ENCODE assay signal across 8 mouse cellular contexts in the genomic region with DNA sequence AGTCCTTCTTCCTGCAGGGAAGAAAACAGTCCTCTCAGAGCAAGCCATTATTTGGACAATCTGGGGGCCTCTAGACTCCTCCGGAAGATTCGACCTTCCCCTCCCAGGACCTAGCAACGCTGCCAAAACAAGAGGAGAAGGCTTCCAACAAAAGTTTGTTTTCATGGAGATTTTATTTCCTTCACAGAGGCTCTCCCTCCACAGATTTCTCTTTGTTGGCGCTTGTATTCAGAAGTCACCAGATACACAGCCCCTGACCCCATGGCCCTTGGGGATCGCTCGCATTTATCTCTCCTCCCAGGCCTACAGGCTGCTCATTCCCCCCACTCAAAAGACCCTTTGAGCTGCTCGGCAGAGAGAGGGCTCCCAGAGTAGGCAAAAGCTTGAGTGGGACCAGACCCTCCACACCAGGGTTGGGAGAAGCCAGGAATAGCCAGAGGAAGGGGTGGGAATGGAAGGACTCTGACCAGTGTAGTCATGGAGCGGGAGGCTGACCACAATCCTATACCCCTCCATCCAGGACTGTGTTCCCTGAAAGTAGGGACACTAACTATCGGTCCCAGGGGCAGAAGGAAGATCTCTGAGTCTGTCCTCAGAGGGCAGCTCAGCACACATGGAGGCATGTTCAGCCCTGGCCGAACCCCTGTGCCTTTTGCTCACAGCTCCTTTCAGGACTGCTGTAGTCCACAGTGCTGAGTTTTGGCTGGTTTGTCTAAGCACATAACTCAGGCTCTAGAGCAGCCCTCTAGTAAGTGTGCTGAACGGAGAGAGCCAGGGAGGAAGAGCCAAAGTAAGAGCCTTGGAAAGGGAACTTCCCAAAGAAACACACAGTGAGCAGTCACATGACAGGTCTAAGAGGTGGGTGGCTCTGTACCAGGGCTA. TPM values are rescaled to one million over a fixed set of nuclear protein-coding genes. Genes with fewer than 3 reads are reported as not detected.
DNase-seq lines count a peak whose midpoint lies in the region; ATAC-seq and TF ChIP-seq lines count a peak whose summit lies in the region.
"Had no signal": no experiment of that assay in that cellular context is flagged by ENCODE, and none has a peak within 500 bp of the region (broad histone marks: within the 10 kb centered on the region; RNA-seq: fewer than 3 reads in every experiment).

No protein-coding gene starts in this region.

- TF ChIP-seq CTCF in stomach, postnatal 0 days (IDR thresholded peaks at IDR 0.05; ENCODE audit: low read depth): no peak

- peak overlapping the region; percentile 63 for H3K27ac ChIP-seq in lung, embryonic 16.5 days (ENCODE audit: low read length)
- peak overlapping the region; percentile 83 for H3K27ac ChIP-seq in intestine, embryonic 16.5 days (ENCODE audit: low read length)
- H3K27ac ChIP-seq in stomach, postnatal 0 days (replicated peaks): peak overlapping the region; percentile 81

- WGBS in lung, embryonic 16.5 days: 38% methylated on average over 11 of the region's 11 CpGs
- 46% methylated on average over 11 of the region's 11 CpGs for WGBS in intestine, embryonic 16.5 days
- 32% methylated on average over 11 of the region's 11 CpGs for WGBS in stomach, postnatal 0 days

- intact Hi-C loops in gastrocnemius, postnatal 14 days (cut with DNase I; ENCODE audit: low total_unique reads): no loop called here

- H3K4me1 ChIP-seq in lung, embryonic 16.5 days (replicated peaks; ENCODE audit: control insufficient read depth, insufficient read depth, low read length): peaks cover 10% of the 10 kb centered on the region; the same call in 1 of the 2 replicates
- peaks cover 11% of the 10 kb centered on the region; the same call in 1 of the 2 replicates for H3K4me1 ChIP-seq in intestine, embryonic 16.5 days (ENCODE audit: control insufficient read depth, insufficient read depth, low read length)
- no peaks in the 10 kb centered on the region for H3K4me1 ChIP-seq in stomach, postnatal 0 days (replicated peaks; ENCODE audit: control insufficient read depth, insufficient read depth)

- H3K4me2 ChIP-seq in lung, embryonic 16.5 days (ENCODE audit: low read depth, low read length): no peak overlapping the region
- H3K4me2 ChIP-seq in intestine, embryonic 16.5 days (ENCODE audit: low read depth, low read length): no peak overlapping the region
- H3K4me2 ChIP-seq in stomach, postnatal 0 days (replicated peaks; ENCODE audit: low read depth): no peak overlapping the region

- no peaks in the 10 kb centered on the region for H3K36me3 ChIP-seq in lung, embryonic 16.5 days (ENCODE audit: control insufficient read depth, insufficient read depth, low read length)
- H3K36me3 ChIP-seq in intestine, embryonic 16.5 days (ENCODE audit: control insufficient read depth, insufficient read depth, low read length): no peaks in the 10 kb centered on the region
- no peaks in the 10 kb centered on the region for H3K36me3 ChIP-seq in stomach, postnatal 0 days (ENCODE audit: control insufficient read depth, insufficient read depth, low read length)

- H3K9me3 ChIP-seq in lung, embryonic 16.5 days (ENCODE audit: control insufficient read depth, low read length): no peaks in the 10 kb centered on the region
- H3K9me3 ChIP-seq in intestine, embryonic 16.5 days (ENCODE audit: control insufficient read depth, low read length): no peaks in the 10 kb centered on the region
- H3K9me3 ChIP-seq in stomach, postnatal 0 days (ENCODE audit: control insufficient read depth, low read length): no peaks in the 10 kb centered on the region

- ATAC-seq in lung, embryonic 16.5 days (ENCODE audit: low read depth): peak; percentile 57
- ATAC-seq in intestine, embryonic 16.5 days: peak; percentile 67
- ATAC-seq in stomach, postnatal 0 days (ENCODE audit: low FRiP score, low TSS enrichment): peak; percentile 79

- H3K27me3 ChIP-seq in lung, embryonic 16.5 days (ENCODE audit: control insufficient read depth, insufficient read depth, low read depth, low read length): no peaks in the 10 kb centered on the region
- H3K27me3 ChIP-seq in intestine, embryonic 16.5 days (replicated peaks; ENCODE audit: control insufficient read depth, insufficient read depth, low read length): no peaks in the 10 kb centered on the region
- no peaks in the 10 kb centered on the region for H3K27me3 ChIP-seq in stomach, postnatal 0 days (ENCODE audit: control insufficient read depth, insufficient read depth, low read length)

- no peak overlapping the region for H3K9ac ChIP-seq in lung, embryonic 16.5 days (ENCODE audit: low read length)
- H3K9ac ChIP-seq in intestine, embryonic 16.5 days (ENCODE audit: low read depth, low read length): peak overlapping the region; percentile 4; the same call in 1 of the 2 replicates
- no peak overlapping the region for H3K9ac ChIP-seq in stomach, postnatal 0 days (ENCODE audit: low read length)

- no peak for TF ChIP-seq EP300 in stomach, postnatal 0 days (optimal IDR thresholded peaks at IDR 0.05)

- no peak for DNase-seq in lung, postnatal 25 days (ENCODE audit: low spot score)
- DNase-seq in gastrocnemius, postnatal 14 days: peak; percentile 27
- no peak for DNase-seq in stomach, postnatal 0 days (ENCODE audit: low spot score)
- DNase-seq in layer of hippocampus, postnatal 14 days (ENCODE audit: low spot score in 2 of 2): no peak
- no peak for DNase-seq in retina, embryonic 14.5 days (ENCODE audit: low spot score)

- H3K4me3 ChIP-seq in lung, embryonic 16.5 days (ENCODE audit: low read length): no peak overlapping the region
- no peak overlapping the region for H3K4me3 ChIP-seq in intestine, embryonic 16.5 days (ENCODE audit: low read length)
- no peak overlapping the region for H3K4me3 ChIP-seq in stomach, postnatal 0 days (ENCODE audit: low read depth, low read length)

RNA-seq across cellular contexts. Expression of gene Pknox2, which starts 45.9 kb away (rescaled TPM):
- polyA plus RNA-seq in lung, embryonic 16.5 days (2015; fragmentation: Nextera tagmentation; extraction: Ambion mirVana): 11.7 and 12.8 TPM in 2 replicates
- total RNA-seq in gastrocnemius, postnatal 14 days (2021): 10 to 100 TPM; 27.6 to 31.4 TPM
- 7.2 and 8.0 TPM in 2 replicates for polyA plus RNA-seq in intestine, embryonic 16.5 days (2015; fragmentation: Nextera tagmentation; extraction: Ambion mirVana)
- 2.4 and 3.3 TPM in 2 replicates for polyA plus RNA-seq in stomach, postnatal 0 days (2015; fragmentation: Nextera tagmentation; extraction: Ambion mirVana)
- 10 to 100 TPM; 25.4 to 29.5 TPM for total RNA-seq in layer of hippocampus, postnatal 14 days (2021)
- total RNA-seq: hematopoietic stem cell, adult 5-6 weeks had no signal
